Mouse (Mus musculus): Measurements from ENCODE around the gene Nr6a1. TPM values are rescaled to one million over a fixed set of nuclear protein-coding genes. Genes with fewer than 3 reads are reported as not detected.

The Nr6a1 gene
- polyA plus RNA-seq, 1 experiment from 2014 or later: 4.9 TPM

DNA sequence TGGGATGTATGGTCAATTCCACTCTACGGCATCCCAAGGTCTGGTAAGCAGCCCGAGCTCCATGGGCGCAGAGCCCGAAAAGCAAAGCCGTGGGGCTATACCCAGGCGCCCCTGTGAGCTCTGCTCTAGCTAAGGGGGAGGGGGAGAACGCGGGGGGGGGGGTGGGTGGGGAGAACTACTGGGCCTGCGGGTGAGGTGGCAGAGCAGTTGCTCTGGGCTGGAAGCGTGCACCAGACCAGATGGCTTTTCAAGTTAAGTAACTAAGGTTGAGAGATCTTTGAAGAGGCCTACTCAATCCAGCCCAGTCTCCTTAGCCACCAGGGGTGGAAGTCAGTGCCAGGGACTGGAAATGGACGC, 214.7 kb downstream of the Nr6a1 start:
- 16% methylated on average over 11 of the region's 11 CpGs for WGBS
- Histone ChIP-seq H3K36me3 (replicated peaks) (no peaks in the 10 kb centered on the region), H3K4me3 (no peak overlapping the region), H3K9me3 (no peaks in the 10 kb centered on the region), H3K4me1 (peaks cover 24% of the 10 kb centered on the region), H3K27me3 (replicated peaks; ENCODE audit: low read depth, poor library complexity, severe bottlenecking) (peaks cover 85% of the 10 kb centered on the region), H3K27ac (replicated peaks) (no peak overlapping the region)
- no peak for DNase-seq (ENCODE audit: low spot score)

GRCm38 (mm10) chr2:38712076-38712768, 215.3 kb downstream of the Nr6a1 start:
- DNase-seq (ENCODE audit: low spot score): peak; percentile 53
- peaks cover 87% of the 10 kb centered on the region for H3K27me3 ChIP-seq (replicated peaks; ENCODE audit: low read depth, poor library complexity, severe bottlenecking)
- WGBS: 3% methylated on average over 58 of the region's 58 CpGs
- H3K27ac ChIP-seq (replicated peaks): no peak overlapping the region
- peak overlapping the region; percentile 49 for H3K4me3 ChIP-seq
- no peaks in the 10 kb centered on the region for H3K9me3 ChIP-seq
- H3K36me3 ChIP-seq (replicated peaks): no peaks in the 10 kb centered on the region
- H3K4me1 ChIP-seq: peaks cover 27% of the 10 kb centered on the region

DNA sequence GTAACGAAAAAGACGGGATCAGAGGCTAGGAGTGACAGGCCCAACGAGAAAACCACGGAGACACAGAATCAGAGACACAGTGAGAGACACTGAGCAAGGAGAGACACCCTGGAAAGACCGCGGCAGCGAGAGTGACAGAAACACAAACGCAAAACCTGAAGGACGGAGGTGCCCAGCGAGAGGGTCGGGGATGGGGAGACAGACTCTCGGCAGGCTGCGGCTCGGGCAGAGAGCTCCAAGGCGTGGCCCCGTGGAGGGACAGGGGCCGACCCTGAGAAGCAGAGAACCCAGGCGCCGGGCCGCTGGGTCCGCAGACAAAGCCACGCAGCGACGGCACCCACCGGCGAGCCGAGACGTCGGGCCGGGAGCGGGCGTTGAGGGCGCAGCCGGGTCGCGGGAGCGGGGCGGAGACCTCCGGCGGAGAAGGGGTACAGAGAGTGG, 216.0 kb downstream of the Nr6a1 start:
- no peaks in the 10 kb centered on the region for H3K9me3 ChIP-seq
- DNase-seq (ENCODE audit: low spot score): no peak
- peaks cover 30% of the 10 kb centered on the region for H3K4me1 ChIP-seq
- H3K27me3 ChIP-seq (replicated peaks; ENCODE audit: low read depth, poor library complexity, severe bottlenecking): peaks cover 95% of the 10 kb centered on the region
- H3K27ac ChIP-seq (replicated peaks): no peak overlapping the region
- peak overlapping the region; percentile 49 for H3K4me3 ChIP-seq
- WGBS: 1% methylated on average over 40 of the region's 40 CpGs
- no peaks in the 10 kb centered on the region for H3K36me3 ChIP-seq (replicated peaks)

DNA sequence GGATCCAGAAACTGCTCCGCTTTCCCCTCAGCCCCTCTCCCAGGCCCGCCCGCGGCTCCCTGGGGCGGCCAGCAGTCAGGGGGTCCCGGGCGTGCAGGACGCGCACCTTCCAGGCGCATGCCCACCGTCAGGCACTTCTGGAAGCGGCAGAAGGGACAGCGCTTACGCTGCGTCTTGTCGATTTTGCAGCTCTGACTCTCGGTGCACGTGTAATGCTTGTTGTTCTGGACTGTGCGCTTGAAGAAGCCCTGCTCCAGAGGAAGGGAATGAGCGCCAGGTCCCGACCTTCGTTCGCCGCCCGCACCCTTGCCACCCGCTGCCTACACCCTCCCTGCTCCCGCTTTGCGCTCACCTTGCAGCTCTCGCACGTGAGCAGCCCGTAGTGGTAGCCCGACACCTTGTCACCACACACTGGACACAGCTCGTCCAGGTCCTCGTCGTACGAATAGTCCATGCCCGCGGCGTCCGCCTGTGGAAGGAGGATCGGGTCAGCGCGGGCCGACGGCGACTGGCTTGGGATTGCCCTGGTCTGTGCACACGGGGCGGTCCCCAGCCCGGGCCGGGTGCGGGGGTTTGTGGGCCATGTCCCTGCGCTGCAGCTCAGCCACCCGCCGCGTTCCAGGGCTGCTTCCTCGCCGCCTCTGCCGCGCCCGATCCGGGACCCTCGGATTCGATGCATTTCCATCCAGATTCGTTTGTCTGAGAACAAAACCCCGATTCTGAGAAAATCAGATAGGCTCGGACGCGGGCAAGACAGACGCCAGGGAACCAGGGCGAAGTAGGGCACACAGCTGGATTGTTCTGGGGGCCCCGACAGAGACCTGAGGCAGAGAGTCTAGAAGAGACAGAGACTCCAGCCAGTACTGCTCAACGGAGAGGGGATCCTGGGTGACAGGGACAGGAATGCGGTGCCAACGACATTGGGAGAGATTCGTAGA, 216.9 kb downstream of the Nr6a1 start:
- H3K36me3 ChIP-seq (replicated peaks): no peaks in the 10 kb centered on the region
- no peak overlapping the region for H3K27ac ChIP-seq (replicated peaks)
- H3K27me3 ChIP-seq (replicated peaks; ENCODE audit: low read depth, poor library complexity, severe bottlenecking): peaks cover 98% of the 10 kb centered on the region
- peaks cover 37% of the 10 kb centered on the region for H3K4me1 ChIP-seq
- no peaks in the 10 kb centered on the region for H3K9me3 ChIP-seq
- peak overlapping the region; percentile 41 for H3K4me3 ChIP-seq
- peak; percentile 73 for DNase-seq (ENCODE audit: low spot score)
- 1% methylated on average over 75 of the region's 75 CpGs for WGBS

DNA sequence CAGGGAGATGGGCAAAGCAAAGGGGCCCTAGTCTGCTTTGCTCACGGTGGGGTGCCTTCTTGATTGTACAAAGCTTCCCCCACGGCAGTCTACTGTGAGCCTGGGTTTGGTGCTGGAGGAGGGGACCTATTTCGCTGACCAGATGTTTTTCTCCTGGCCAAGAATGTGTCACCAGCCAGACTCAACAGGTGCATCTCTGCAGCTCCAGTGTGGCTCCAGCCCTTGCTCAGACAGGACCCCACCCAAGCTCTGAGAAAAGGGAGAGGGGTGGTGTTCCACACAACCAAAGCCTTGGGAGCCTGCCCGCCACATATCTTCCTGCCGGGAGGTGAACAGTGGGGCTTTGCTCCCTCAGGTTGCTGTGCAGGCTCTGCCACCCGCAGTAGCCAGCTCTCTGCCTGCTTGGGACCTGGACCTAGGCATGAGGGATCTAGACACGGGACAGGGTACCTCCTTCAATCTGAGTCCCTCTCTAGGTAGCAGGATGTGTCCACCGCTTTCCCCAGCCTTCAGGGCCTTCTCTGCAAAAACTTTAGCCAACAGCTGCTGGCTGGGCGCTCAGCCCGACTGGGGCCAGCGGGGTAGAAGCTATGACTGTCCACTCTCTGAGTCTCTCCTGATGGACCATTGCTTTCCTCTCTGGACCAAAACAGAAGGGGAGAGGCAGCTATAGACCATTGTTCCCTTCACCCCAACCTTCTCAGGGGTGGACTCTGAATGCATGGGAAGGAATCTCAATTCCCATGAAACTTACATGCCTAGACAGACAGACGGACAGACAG, 218.4 kb downstream of the Nr6a1 start:
- no peak overlapping the region for H3K4me3 ChIP-seq

GRCm38 (mm10) chr2:38706661-38707060, 220.8 kb downstream of the Nr6a1 start:
- Histone ChIP-seq H3K36me3 (replicated peaks) (no peaks in the 10 kb centered on the region), H3K9me3 (no peaks in the 10 kb centered on the region), H3K27me3 (replicated peaks; ENCODE audit: low read depth, poor library complexity, severe bottlenecking) (peaks cover 100% of the 10 kb centered on the region), H3K27ac (replicated peaks) (no peak overlapping the region), H3K4me1 (peaks cover 30% of the 10 kb centered on the region), H3K4me3 (no peak overlapping the region)
- 47% methylated on average over 6 of the region's 6 CpGs for WGBS
- DNase-seq (ENCODE audit: low spot score): no peak

More for the DNA sequence above, 218.4 kb downstream of the Nr6a1 start:
- no peak overlapping the region for H3K27ac ChIP-seq (replicated peaks)
- no peaks in the 10 kb centered on the region for H3K36me3 ChIP-seq (replicated peaks)
- 21% methylated on average over 12 of the region's 12 CpGs for WGBS
- DNase-seq (ENCODE audit: low spot score): no peak
- peaks cover 100% of the 10 kb centered on the region for H3K27me3 ChIP-seq (replicated peaks; ENCODE audit: low read depth, poor library complexity, severe bottlenecking)
- no peaks in the 10 kb centered on the region for H3K9me3 ChIP-seq
- H3K4me1 ChIP-seq: peaks cover 37% of the 10 kb centered on the region

- Histone ChIP-seq H3K27ac (replicated peaks) (no peak overlapping the region), H3K4me3 (no peak overlapping the region), H3K27me3 (replicated peaks; ENCODE audit: low read depth, poor library complexity, severe bottlenecking) (peaks cover 100% of the 10 kb centered on the region), H3K36me3 (replicated peaks) (no peaks in the 10 kb centered on the region), H3K4me1 (peaks cover 16% of the 10 kb centered on the region), H3K9me3 (no peaks in the 10 kb centered on the region)
- 77% methylated on average over 4 of the region's 4 CpGs for WGBS
- no peak for DNase-seq (ENCODE audit: low spot score)
Measured at GRCm38 (mm10) chr2:38705036-38705435, 222.5 kb downstream of the Nr6a1 start.

GRCm38 (mm10) chr2:38704336-38704735, 223.2 kb downstream of the Nr6a1 start:
- no peak for DNase-seq (ENCODE audit: low spot score)
- Histone ChIP-seq H3K9me3 (no peaks in the 10 kb centered on the region), H3K4me3 (no peak overlapping the region), H3K27ac (replicated peaks) (no peak overlapping the region), H3K36me3 (replicated peaks) (no peaks in the 10 kb centered on the region), H3K4me1 (peaks cover 15% of the 10 kb centered on the region), H3K27me3 (replicated peaks; ENCODE audit: low read depth, poor library complexity, severe bottlenecking) (peaks cover 100% of the 10 kb centered on the region)
- 86% methylated on average over 9 of the region's 9 CpGs for WGBS

- H3K4me3 ChIP-seq: no peak overlapping the region
- peaks cover 100% of the 10 kb centered on the region for H3K27me3 ChIP-seq (replicated peaks; ENCODE audit: low read depth, poor library complexity, severe bottlenecking)
Measured at GRCm38 (mm10) chr2:38700177-38700576, 227.3 kb downstream of the Nr6a1 start.

DNA sequence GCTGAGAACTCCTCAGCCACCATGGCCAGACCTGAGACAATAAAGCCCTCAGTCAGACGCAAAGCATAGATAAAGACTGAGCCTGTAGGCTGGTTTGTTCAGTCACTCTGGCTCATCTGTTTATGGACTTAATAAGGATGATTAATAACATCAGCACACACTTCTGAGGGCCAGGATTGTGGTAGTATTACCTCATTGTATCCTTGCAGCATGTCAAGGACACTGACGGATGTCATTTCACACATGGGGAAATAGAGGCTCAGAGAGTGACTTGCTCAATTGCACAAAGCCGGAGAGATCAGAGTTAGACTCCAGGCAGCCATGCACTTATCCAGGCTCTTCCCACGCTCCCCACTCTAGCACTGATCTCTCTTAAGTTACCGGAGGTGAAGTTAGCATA, 228.9 kb downstream of the Nr6a1 start:
- Histone ChIP-seq H3K36me3 (replicated peaks) (no peaks in the 10 kb centered on the region), H3K4me1 (peaks cover 28% of the 10 kb centered on the region), H3K9me3 (no peaks in the 10 kb centered on the region), H3K27me3 (replicated peaks; ENCODE audit: low read depth, poor library complexity, severe bottlenecking) (peaks cover 100% of the 10 kb centered on the region), H3K4me3 (no peak overlapping the region), H3K27ac (replicated peaks) (no peak overlapping the region)
- 87% methylated on average over 5 of the region's 5 CpGs for WGBS
- no peak for DNase-seq (ENCODE audit: low spot score)

More at GRCm38 (mm10) chr2:38700177-38700576, 227.3 kb downstream of the Nr6a1 start:
- peaks cover 26% of the 10 kb centered on the region for H3K4me1 ChIP-seq
- no peak overlapping the region for H3K27ac ChIP-seq (replicated peaks)
- no peaks in the 10 kb centered on the region for H3K36me3 ChIP-seq (replicated peaks)
- no peak for DNase-seq (ENCODE audit: low spot score)
- WGBS: 66% methylated on average over 5 of the region's 5 CpGs
- H3K9me3 ChIP-seq: no peaks in the 10 kb centered on the region

GRCm38 (mm10) chr2:38697128-38698120, 230.1 kb downstream of the Nr6a1 start:
- WGBS: 34% methylated on average over 27 of the region's 27 CpGs
- no peaks in the 10 kb centered on the region for H3K36me3 ChIP-seq (replicated peaks)
- no peak overlapping the region; the same call in 1 of the 2 replicates for H3K27ac ChIP-seq (replicated peaks)
- H3K9me3 ChIP-seq: no peaks in the 10 kb centered on the region
- DNase-seq (ENCODE audit: low spot score): peak; percentile 40
- H3K4me3 ChIP-seq: no peak overlapping the region
- H3K4me1 ChIP-seq: peaks cover 30% of the 10 kb centered on the region
- peaks cover 100% of the 10 kb centered on the region for H3K27me3 ChIP-seq (replicated peaks; ENCODE audit: low read depth, poor library complexity, severe bottlenecking)
